Mouse (Mus musculus) kidney, adult 18-20 months (tissue): ENCODE data around the gene Abca6.
A peak's percentile ranks its signal among the peaks of the same experiment; 100 is the strongest.

ENCODE experiments used
- DNase-seq: peaks from one replicate; pipeline ENCODE4 v3.0.0; 2021

Abca6 gene

DNA sequence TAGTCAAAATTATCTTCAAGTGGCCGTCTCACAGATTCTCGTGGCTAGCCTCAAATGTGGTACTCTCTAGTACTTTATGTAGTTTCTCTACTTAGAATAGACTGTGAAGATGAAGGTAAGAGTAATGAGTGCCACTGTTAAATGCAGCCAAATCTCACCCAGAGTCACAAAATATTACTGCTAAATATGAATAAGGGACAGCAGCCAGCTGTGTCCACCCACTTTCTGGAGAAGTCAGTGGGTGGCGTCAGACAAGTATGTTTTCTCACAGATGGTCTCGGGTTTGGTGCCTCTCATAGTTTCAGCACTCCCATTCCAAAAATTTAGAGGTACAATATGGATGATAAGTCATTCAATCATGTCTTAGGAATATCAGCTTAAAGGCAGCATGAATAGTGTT is 56.3 kb downstream of the Abca6 start:
- DNase-seq: no peak

DNA sequence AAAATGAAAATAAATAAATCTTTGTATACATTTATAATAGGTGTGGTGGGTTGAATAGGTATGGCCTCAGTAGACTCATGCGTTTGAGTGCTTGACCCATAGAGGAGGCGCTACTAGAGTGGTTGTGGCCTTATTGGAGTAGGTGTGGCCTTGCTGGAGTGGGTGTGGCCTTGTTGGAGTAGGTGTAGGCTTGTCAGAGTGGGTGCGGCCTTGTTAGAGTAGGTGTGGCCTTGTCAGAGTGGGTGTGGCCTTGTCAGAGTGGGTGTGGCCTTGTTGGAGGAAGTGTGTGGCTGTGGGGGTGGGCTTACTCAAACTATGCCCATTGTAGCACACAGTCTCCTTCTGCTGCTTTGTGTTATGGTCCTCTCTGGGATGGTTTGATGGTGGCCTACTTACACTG is 80.4 kb downstream of the Abca6 start:
- DNase-seq: no peak

DNA sequence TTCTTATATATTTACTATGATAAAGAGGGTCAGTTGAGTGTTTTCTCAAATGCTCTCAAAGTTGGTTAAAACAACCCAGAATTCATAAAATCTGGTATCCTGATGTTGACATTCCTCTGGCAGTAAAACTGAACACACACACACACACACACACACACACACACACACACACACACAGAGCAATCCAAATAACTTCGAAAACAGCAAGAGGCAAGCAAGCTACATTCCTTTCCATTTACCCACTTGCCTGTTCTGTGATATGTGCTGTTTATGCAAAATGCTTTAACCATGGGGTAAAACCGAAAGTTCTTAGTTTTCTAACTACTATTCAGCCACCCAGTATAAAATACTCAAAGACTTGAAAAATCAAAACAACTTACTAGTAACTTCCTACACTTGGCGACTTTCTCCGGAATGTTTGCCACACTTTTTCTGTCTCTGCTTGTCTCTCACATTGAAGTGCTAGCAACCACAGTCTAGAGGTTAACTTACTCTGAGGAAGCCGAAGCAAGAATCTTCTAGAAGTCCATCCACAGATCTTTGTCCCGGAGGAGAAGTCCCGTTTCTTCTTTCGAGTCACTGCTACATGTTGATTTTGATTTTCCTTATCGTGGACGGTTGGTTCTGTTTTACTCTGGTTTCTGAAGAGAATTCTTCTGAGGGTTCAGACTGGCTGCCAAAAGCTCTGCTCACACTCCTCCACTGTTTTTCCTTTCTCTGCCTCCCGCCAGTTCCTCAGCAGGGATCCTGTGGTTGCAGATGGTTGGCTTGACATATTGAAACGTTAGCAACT is 83.9 kb downstream of the Abca6 start, which contains the start of gene Abca9:
Abca9 (minus strand) TSS at position 738 of the 793 bp plus-strand sequence.
- DNase-seq: no peak

DNA sequence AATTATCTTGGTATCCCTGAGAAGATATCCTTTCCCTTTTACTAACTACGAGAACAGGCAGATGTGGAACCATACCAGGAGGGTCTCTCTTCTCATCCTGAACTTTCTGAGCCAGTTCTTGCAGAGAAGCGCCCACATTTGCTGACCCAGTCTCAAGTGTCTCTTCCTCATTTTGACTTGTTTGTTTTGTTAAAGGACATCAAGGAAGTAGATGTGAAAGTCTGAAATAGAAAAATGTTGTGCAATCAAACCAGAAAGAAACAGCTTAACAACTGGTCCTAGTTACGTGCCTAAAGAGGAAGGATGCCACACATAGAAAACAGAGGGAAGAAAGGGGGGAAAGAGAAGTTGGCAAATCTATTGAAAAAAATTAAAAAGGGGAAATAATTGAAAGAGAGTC is 85.8 kb downstream of the Abca6 start:
- no peak for DNase-seq

DNA sequence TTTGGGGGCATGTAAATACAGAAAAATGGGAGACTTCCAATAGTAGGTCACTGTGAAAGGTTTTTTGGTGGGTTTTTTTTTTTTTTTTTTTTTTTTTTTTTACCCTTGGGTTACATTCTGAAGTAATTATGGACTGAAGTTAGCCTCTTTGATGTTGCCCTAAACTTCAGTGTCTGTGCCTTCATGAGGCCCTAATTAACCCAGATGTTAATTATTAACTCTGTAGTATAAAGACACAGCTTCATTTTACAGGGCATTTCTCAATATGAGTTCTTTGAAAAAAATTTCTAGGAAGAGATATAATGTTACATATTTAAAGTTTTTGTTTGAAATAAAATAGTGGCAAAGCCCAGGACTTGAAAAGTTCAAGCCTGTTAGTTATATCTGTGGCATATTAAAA is 86.2 kb downstream of the Abca6 start:
- DNase-seq: no peak

DNA sequence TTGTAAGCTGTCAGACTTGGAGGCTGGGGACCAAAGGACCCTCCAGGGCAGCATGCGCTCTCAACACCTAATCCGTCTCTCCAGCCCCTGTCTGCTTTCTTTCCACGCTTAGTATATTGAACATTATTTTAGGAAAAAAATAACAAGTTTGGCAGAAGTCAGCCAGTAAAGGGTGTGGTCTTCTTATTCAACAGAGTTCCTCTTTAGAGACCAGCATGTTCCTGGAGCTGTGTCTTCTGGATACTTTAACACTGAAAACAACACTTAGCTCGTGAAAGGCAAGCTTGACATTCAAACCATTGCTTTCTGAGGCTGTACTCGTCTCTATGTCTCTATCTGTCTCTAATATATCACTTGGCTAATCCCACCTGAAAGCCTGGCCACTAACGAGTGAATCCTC is 94.5 kb downstream of the Abca6 start:
- no peak for DNase-seq

DNA sequence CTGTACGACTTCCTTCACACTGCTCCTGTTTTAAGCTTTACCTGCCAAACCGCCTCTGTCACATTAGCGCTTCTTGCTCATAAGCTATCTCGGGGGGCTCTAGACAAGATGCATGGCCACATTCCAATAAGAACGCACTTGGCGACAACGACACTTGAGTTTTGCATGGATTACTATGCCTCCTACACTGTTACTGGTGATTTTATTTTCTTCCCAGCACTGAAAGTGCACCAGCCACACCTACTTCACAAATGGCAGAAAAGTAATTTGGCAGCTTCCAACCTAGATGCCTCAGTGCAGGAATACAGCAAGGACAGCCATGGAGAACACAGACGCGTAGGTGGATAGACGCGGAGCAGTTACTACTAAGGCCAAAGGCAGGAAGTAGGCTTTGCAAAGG is 95.6 kb downstream of the Abca6 start:
- DNase-seq: no peak

DNA sequence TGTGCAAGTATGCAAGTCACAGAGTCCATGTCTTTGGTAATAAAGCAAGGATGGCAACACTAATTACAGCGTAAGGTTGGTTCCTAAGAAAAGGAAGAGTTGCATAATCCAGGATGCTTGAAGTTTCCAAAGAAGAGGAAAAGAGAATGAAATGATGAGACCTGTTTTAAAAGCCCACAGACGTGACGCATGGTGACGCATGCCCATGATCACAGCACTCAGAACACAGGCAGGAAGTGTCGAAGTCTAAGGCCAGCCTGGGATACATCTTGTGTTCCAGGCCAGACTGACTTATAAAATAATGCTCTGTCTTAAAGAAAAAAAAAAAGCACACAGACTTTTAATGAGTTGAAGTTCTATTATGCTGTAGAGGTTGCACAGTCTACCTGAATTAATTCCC is 103.9 kb downstream of the Abca6 start:
- DNase-seq: no peak

DNA sequence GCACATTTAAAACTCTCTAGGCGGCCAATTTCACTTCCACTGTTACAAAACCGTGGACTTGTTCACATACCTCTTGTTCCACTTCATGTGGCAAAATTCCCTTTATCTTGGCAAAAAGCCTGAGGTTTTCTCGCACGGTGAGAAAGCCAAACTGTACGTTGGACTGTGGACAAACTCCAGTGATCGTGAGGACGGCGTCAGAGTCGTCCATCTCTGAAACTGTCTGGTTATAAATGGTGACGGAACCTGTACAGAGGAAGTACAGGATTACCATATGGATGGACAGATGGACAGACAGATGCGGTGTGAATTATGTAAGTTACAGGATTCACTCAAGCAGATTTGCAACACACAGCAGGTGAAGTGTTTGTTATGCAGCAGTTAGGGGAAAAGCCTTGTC is 106.2 kb downstream of the Abca6 start:
- DNase-seq: peak; percentile 24

DNA sequence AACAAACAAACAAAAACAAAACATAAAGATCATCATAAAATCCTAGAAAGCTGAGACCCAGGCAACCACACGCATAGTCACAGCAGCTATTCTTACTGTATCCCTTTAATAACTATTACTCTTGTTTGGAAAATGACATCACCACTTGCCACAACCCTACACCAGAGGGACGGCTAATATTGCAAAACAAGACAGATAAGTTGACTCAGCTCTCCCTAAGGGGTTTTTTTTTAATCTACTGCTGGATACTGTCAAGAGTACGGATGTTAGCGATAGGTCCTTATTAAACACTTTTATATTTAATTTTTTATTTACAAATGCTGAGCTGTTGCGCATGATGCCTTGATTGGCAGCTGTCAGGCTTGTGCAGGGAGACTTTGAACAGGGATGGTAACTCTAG is 120.8 kb downstream of the Abca6 start:
- DNase-seq: no peak
